Mouse (Mus musculus) hindbrain, embryonic 15.5 days (tissue): ENCODE measurements around the gene Sctr. TPM values are rescaled to one million over a fixed set of nuclear protein-coding genes. Genes with fewer than 3 reads are reported as not detected.

Experiments used
- ATAC-seq: fragments of 200-750 bp; cut with Nextera tagmentation; 2 replicates; pipeline ENCODE4 v1.8.0; 2017; ENCODE audit warnings: low read depth, moderate number of reproducible peaks, moderate TSS enrichment; ENCODE audit not compliant: low FRiP score
- H3K27ac ChIP-seq: fragments of 300-500 bp; sonication (generic); replicated peaks from 2 replicates; pipeline ENCODE4 v1.5.1; 2015; ENCODE audit warnings: mild to moderate bottlenecking, inconsistent platforms
- H3K27me3 ChIP-seq: fragments of 300-500 bp; sonication (generic); 2 replicates; pipeline ENCODE4 v1.6.1; 2015; ENCODE audit warnings: control low read depth, inconsistent platforms
- H3K36me3 ChIP-seq: fragments of 300-500 bp; sonication (generic); 2 replicates; pipeline ENCODE4 v1.6.1; 2015; ENCODE audit warnings: control low read depth, inconsistent platforms
- H3K4me1 ChIP-seq: fragments of 300-500 bp; sonication (generic); replicated peaks from 2 replicates; pipeline ENCODE4 v1.6.1; 2015; ENCODE audit warnings: control low read depth, inconsistent platforms
- H3K4me2 ChIP-seq: fragments of 300-500 bp; sonication (generic); 2 replicates; pipeline ENCODE4 v1.6.1; 2015; ENCODE audit warnings: moderate library complexity, mild to moderate bottlenecking, inconsistent platforms
- H3K4me3 ChIP-seq: fragments of 300-500 bp; sonication (generic); 2 replicates; pipeline ENCODE4 v1.5.1; 2015; ENCODE audit warnings: mild to moderate bottlenecking, inconsistent platforms
- H3K9ac ChIP-seq: fragments of 300-500 bp; sonication (generic); 2 replicates; pipeline ENCODE4 v1.6.1; 2015; ENCODE audit warnings: inconsistent platforms
- H3K9me3 ChIP-seq: fragments of 300-500 bp; sonication (generic); 2 replicates; pipeline ENCODE4 v1.6.1; 2016; ENCODE audit warnings: control low read depth, inconsistent platforms
- WGBS: fragments of 180-500 bp; shearing (Covaris S2); methylation state at CpG from one replicate; pipeline ENCODE4 v1.1.7; 2015; 5-methylcytosine and 5-hydroxymethylcytosine counted together
- polyA plus RNA-seq: library from polyadenylated mRNA; unstranded; fragments of >200 nt; fragmentation: Nextera tagmentation; extraction: Ambion mirVana; gene quantifications from 2 replicates; pipeline ENCODE4 v1.2.1, GENCODE M21; 2015

Sctr gene
- polyA plus RNA-seq, 1 experiment from 2014 or later = 0.82 TPM

- Histone ChIP-seq H3K36me3 (no peaks in the 10 kb centered on the region), H3K27me3 (peaks cover 7% of the 10 kb centered on the region), H3K4me1 (peaks cover 6% of the 10 kb centered on the region; the same call in 1 of the 2 replicates), H3K4me3 (no peak overlapping the region), H3K27ac (no peak overlapping the region), H3K9ac (no peak overlapping the region), H3K4me2 (no peak overlapping the region), H3K9me3 (no peaks in the 10 kb centered on the region)
- WGBS = 77% methylated on average over 12 of the region's 12 CpGs
- ATAC-seq = no peak
These were observed 5.9 kb downstream of the Sctr start for GRCm38 (mm10) chr1:120012638-120013037.

GRCm38 (mm10) chr1:120013111-120013510 is 6.4 kb downstream of the Sctr start:
- Histone ChIP-seq H3K36me3 (no peaks in the 10 kb centered on the region), H3K4me3 (no peak overlapping the region), H3K9ac (no peak overlapping the region), H3K4me2 (no peak overlapping the region), H3K4me1 (0 out of 2 replicates have a peak, but pooled peaks cover 2% of the 10 kb centered on the region), H3K9me3 (no peaks in the 10 kb centered on the region), H3K27me3 (peaks cover 2% of the 10 kb centered on the region), H3K27ac (no peak overlapping the region)
- ATAC-seq = 0 out of 2 replicates have a peak, but pooled peaks have one; percentile 20

GRCm38 (mm10) chr1:120016240-120016639 is 9.5 kb downstream of the Sctr start:
- H3K27ac ChIP-seq = no peak overlapping the region
- H3K27me3 ChIP-seq = no peaks in the 10 kb centered on the region
- H3K9me3 ChIP-seq = no peaks in the 10 kb centered on the region
- H3K4me3 ChIP-seq = no peak overlapping the region
- no peak overlapping the region for H3K4me2 ChIP-seq
- no peaks in the 10 kb centered on the region for H3K36me3 ChIP-seq
- no peak overlapping the region for H3K9ac ChIP-seq
- 79% methylated on average over 2 of the region's 2 CpGs for WGBS
- ATAC-seq = no peak
- no peaks in the 10 kb centered on the region for H3K4me1 ChIP-seq

GRCm38 (mm10) chr1:120018900-120019299 is 12.2 kb downstream of the Sctr start:
- H3K36me3 ChIP-seq = no peaks in the 10 kb centered on the region
- H3K4me1 ChIP-seq = no peaks in the 10 kb centered on the region
- H3K9me3 ChIP-seq = no peaks in the 10 kb centered on the region
- WGBS = 67% methylated on average over 3 of the region's 3 CpGs
- H3K4me2 ChIP-seq = no peak overlapping the region
- H3K27ac ChIP-seq = no peak overlapping the region
- ATAC-seq = no peak
- H3K4me3 ChIP-seq = no peak overlapping the region
- no peaks in the 10 kb centered on the region for H3K27me3 ChIP-seq
- no peak overlapping the region for H3K9ac ChIP-seq

- ATAC-seq = no peak
These were observed 12.7 kb downstream of the Sctr start for GRCm38 (mm10) chr1:120019428-120019827.

GRCm38 (mm10) chr1:120020322-120020897 is 13.7 kb downstream of the Sctr start:
- no peaks in the 10 kb centered on the region for H3K27me3 ChIP-seq
- ATAC-seq = no peak
- H3K9ac ChIP-seq = no peak overlapping the region
- no peaks in the 10 kb centered on the region for H3K4me1 ChIP-seq
- WGBS = 72% methylated on average over 7 of the region's 7 CpGs
- no peaks in the 10 kb centered on the region for H3K9me3 ChIP-seq
- H3K4me3 ChIP-seq = no peak overlapping the region
- H3K4me2 ChIP-seq = no peak overlapping the region
- H3K27ac ChIP-seq = no peak overlapping the region
- H3K36me3 ChIP-seq = no peaks in the 10 kb centered on the region

More at GRCm38 (mm10) chr1:120019428-120019827, 12.7 kb downstream of the Sctr start:
- H3K4me1 ChIP-seq = no peaks in the 10 kb centered on the region
- no peak overlapping the region for H3K4me2 ChIP-seq
- WGBS = 92% methylated on average over 12 of the region's 12 CpGs
- no peaks in the 10 kb centered on the region for H3K27me3 ChIP-seq
- H3K9ac ChIP-seq = no peak overlapping the region
- H3K4me3 ChIP-seq = no peak overlapping the region
- H3K27ac ChIP-seq = no peak overlapping the region
- no peaks in the 10 kb centered on the region for H3K36me3 ChIP-seq
- no peaks in the 10 kb centered on the region for H3K9me3 ChIP-seq

- H3K27me3 ChIP-seq = no peaks in the 10 kb centered on the region
- H3K9me3 ChIP-seq = no peaks in the 10 kb centered on the region
- no peak overlapping the region for H3K4me3 ChIP-seq
- H3K36me3 ChIP-seq = no peaks in the 10 kb centered on the region
- no peak overlapping the region for H3K27ac ChIP-seq
- WGBS = 89% methylated on average over 17 of the region's 17 CpGs
- ATAC-seq = no peak
- no peaks in the 10 kb centered on the region for H3K4me1 ChIP-seq
- no peak overlapping the region for H3K4me2 ChIP-seq
- H3K9ac ChIP-seq = no peak overlapping the region
These were observed 15.3 kb downstream of the Sctr start for GRCm38 (mm10) chr1:120021951-120022350.

GRCm38 (mm10) chr1:120024331-120025049 is 17.8 kb downstream of the Sctr start:
- H3K36me3 ChIP-seq = no peaks in the 10 kb centered on the region
- H3K4me1 ChIP-seq = 0 out of 2 replicates have a peak, but pooled peaks cover 3% of the 10 kb centered on the region
- H3K9ac ChIP-seq = no peak overlapping the region
- no peak overlapping the region for H3K4me2 ChIP-seq
- H3K27ac ChIP-seq = no peak overlapping the region
- 66% methylated on average over 10 of the region's 10 CpGs for WGBS
- no peaks in the 10 kb centered on the region for H3K9me3 ChIP-seq
- H3K27me3 ChIP-seq = no peaks in the 10 kb centered on the region
- no peak overlapping the region for H3K4me3 ChIP-seq
- ATAC-seq = no peak

GRCm38 (mm10) chr1:120025050-120025439 is 18.4 kb downstream of the Sctr start:
- no peak overlapping the region for H3K4me3 ChIP-seq
- no peaks in the 10 kb centered on the region for H3K36me3 ChIP-seq
- H3K27me3 ChIP-seq = no peaks in the 10 kb centered on the region
- no peak overlapping the region for H3K4me2 ChIP-seq
- no peak for ATAC-seq
- no peak overlapping the region for H3K9ac ChIP-seq
- 0 out of 2 replicates have a peak, but pooled peaks cover 3% of the 10 kb centered on the region for H3K4me1 ChIP-seq
- no peak overlapping the region for H3K27ac ChIP-seq
- WGBS = 26% methylated on average over 2 of the region's 2 CpGs
- no peaks in the 10 kb centered on the region for H3K9me3 ChIP-seq

GRCm38 (mm10) chr1:120027693-120028092 is 21.0 kb downstream of the Sctr start:
- H3K27ac ChIP-seq = no peak overlapping the region
- WGBS = 59% methylated on average over 4 of the region's 4 CpGs
- H3K4me3 ChIP-seq = no peak overlapping the region
- H3K9ac ChIP-seq = no peak overlapping the region
- H3K4me1 ChIP-seq = 0 out of 2 replicates have a peak, but pooled peaks cover 3% of the 10 kb centered on the region
- ATAC-seq = no peak; the same call in 1 of the 2 replicates
- H3K4me2 ChIP-seq = no peak overlapping the region
- H3K27me3 ChIP-seq = no peaks in the 10 kb centered on the region
- H3K36me3 ChIP-seq = no peaks in the 10 kb centered on the region
- no peaks in the 10 kb centered on the region for H3K9me3 ChIP-seq

GRCm38 (mm10) chr1:120030474-120030873 is 23.8 kb downstream of the Sctr start:
- no peak for ATAC-seq
- Histone ChIP-seq H3K36me3 (no peaks in the 10 kb centered on the region), H3K9me3 (no peaks in the 10 kb centered on the region), H3K27ac (no peak overlapping the region), H3K4me3 (no peak overlapping the region), H3K4me2 (no peak overlapping the region), H3K9ac (no peak overlapping the region), H3K4me1 (0 out of 2 replicates have a peak, but pooled peaks cover 3% of the 10 kb centered on the region), H3K27me3 (no peaks in the 10 kb centered on the region)
- 82% methylated on average over 3 of the region's 3 CpGs for WGBS

- H3K9me3 ChIP-seq = no peaks in the 10 kb centered on the region
- H3K9ac ChIP-seq = no peak overlapping the region
- H3K27me3 ChIP-seq = no peaks in the 10 kb centered on the region
- no peak overlapping the region for H3K27ac ChIP-seq
- no peak overlapping the region for H3K4me2 ChIP-seq
- H3K4me1 ChIP-seq = no peaks in the 10 kb centered on the region
- H3K4me3 ChIP-seq = no peak overlapping the region
- WGBS = 51% methylated on average over 10 of the region's 10 CpGs
- ATAC-seq = peak; percentile 54; the same call in 1 of the 2 replicates
- H3K36me3 ChIP-seq = no peaks in the 10 kb centered on the region
These were observed 26.2 kb downstream of the Sctr start for GRCm38 (mm10) chr1:120032804-120033468.
